Comparison of ENCODE assay signal across 36 mouse cellular contexts in genomic region chr4:141456193-141456938, GRCm38 (mm10). TPM values are rescaled to one million over a fixed set of nuclear protein-coding genes. Genes with fewer than 3 reads are reported as not detected.
DNase-seq lines count a peak whose midpoint lies in the region; ATAC-seq and TF ChIP-seq lines count a peak whose summit lies in the region.
"Had no signal": no experiment of that assay in that cellular context is flagged by ENCODE, and none has a peak within 500 bp of the region (broad histone marks: within the 10 kb centered on the region; RNA-seq: fewer than 3 reads in every experiment).

No protein-coding gene starts in this region.

- H3K36me3 ChIP-seq in embryonic facial prominence, embryonic 15.5 days = peaks cover 24% of the 10 kb centered on the region; the same call in 1 of the 2 replicates
- peaks cover 74% of the 10 kb centered on the region for H3K36me3 ChIP-seq in embryonic facial prominence, embryonic 10.5 days (replicated peaks)
- no peaks in the 10 kb centered on the region for H3K36me3 ChIP-seq in intestine, embryonic 16.5 days (ENCODE audit: control insufficient read depth, insufficient read depth, low read length)
- H3K36me3 ChIP-seq in intestine, embryonic 15.5 days = no peaks in the 10 kb centered on the region
- H3K36me3 ChIP-seq in midbrain, embryonic 11.5 days (ENCODE audit: control insufficient read depth, insufficient read depth, low read length) = no peaks in the 10 kb centered on the region; the same call in 1 of the 2 replicates
- H3K36me3 ChIP-seq in midbrain, embryonic 10.5 days = peaks cover 80% of the 10 kb centered on the region
- peaks cover 24% of the 10 kb centered on the region for H3K36me3 ChIP-seq in intestine, postnatal 0 days (ENCODE audit: control insufficient read depth, insufficient read depth)

- H3K4me2 ChIP-seq in embryonic facial prominence, embryonic 15.5 days (replicated peaks) = no peak overlapping the region
- no peak overlapping the region for H3K4me2 ChIP-seq in intestine, embryonic 16.5 days (ENCODE audit: low read depth, low read length)
- H3K4me2 ChIP-seq in intestine, embryonic 15.5 days (replicated peaks) = no peak overlapping the region
- H3K4me2 ChIP-seq in midbrain, embryonic 11.5 days = no peak overlapping the region
- no peak overlapping the region for H3K4me2 ChIP-seq in intestine, postnatal 0 days (replicated peaks; ENCODE audit: low read depth)
- H3K4me2 ChIP-seq: heart, embryonic 12.5 days; heart, embryonic 15.5 days; hindbrain, embryonic 13.5 days had no signal

- H3K27me3 ChIP-seq in embryonic facial prominence, embryonic 15.5 days = no peaks in the 10 kb centered on the region
- no peaks in the 10 kb centered on the region for H3K27me3 ChIP-seq in embryonic facial prominence, embryonic 10.5 days (replicated peaks; ENCODE audit: low read depth, poor library complexity, severe bottlenecking)
- H3K27me3 ChIP-seq in intestine, embryonic 16.5 days (replicated peaks; ENCODE audit: control insufficient read depth, insufficient read depth, low read length) = no peaks in the 10 kb centered on the region
- H3K27me3 ChIP-seq in intestine, embryonic 15.5 days (replicated peaks) = no peaks in the 10 kb centered on the region
- H3K27me3 ChIP-seq in midbrain, embryonic 11.5 days (ENCODE audit: control insufficient read depth, insufficient read depth, low read length) = no peaks in the 10 kb centered on the region
- H3K27me3 ChIP-seq in midbrain, embryonic 10.5 days (ENCODE audit: low read depth, poor library complexity, severe bottlenecking) = no peaks in the 10 kb centered on the region
- no peaks in the 10 kb centered on the region for H3K27me3 ChIP-seq in intestine, postnatal 0 days (replicated peaks; ENCODE audit: control insufficient read depth, insufficient read depth, low read length)
- H3K27me3 ChIP-seq: CH12.LX; heart, embryonic 12.5 days; heart, embryonic 15.5 days; hindbrain, embryonic 13.5 days; Patski had no signal

- TF ChIP-seq CTCF in intestine, postnatal 0 days (IDR thresholded peaks at IDR 0.05; ENCODE audit: low read depth) = no peak

- no peak overlapping the region for H3K9ac ChIP-seq in embryonic facial prominence, embryonic 15.5 days
- H3K9ac ChIP-seq in intestine, embryonic 16.5 days (ENCODE audit: low read depth, low read length) = no peak overlapping the region
- no peak overlapping the region for H3K9ac ChIP-seq in intestine, embryonic 15.5 days
- no peak overlapping the region for H3K9ac ChIP-seq in midbrain, embryonic 11.5 days (ENCODE audit: low read length)
- no peak overlapping the region for H3K9ac ChIP-seq in intestine, postnatal 0 days (ENCODE audit: low read depth, low read length)
- H3K9ac ChIP-seq: forebrain, postnatal 0 days; heart, embryonic 12.5 days; heart, embryonic 15.5 days; hindbrain, embryonic 13.5 days had no signal

- no peak for ATAC-seq in embryonic facial prominence, embryonic 15.5 days (ENCODE audit: insufficient number of reproducible peaks, low FRiP score, low TSS enrichment, low read depth)
- ATAC-seq in intestine, embryonic 16.5 days = peak; percentile 28; the same call in 1 of the 2 replicates
- no peak for ATAC-seq in intestine, embryonic 15.5 days
- ATAC-seq in midbrain, embryonic 11.5 days (ENCODE audit: low FRiP score) = no peak
- ATAC-seq in intestine, postnatal 0 days = peak; percentile 59; the same call in 1 of the 2 replicates
- ATAC-seq: forebrain, embryonic 14.5 days; hindbrain, embryonic 16.5 days; Patski had no signal

- H3K27ac ChIP-seq in embryonic facial prominence, embryonic 15.5 days (replicated peaks) = peak overlapping the region; percentile 58; the same call in 1 of the 2 replicates
- H3K27ac ChIP-seq in embryonic facial prominence, embryonic 10.5 days (replicated peaks) = no peak overlapping the region
- H3K27ac ChIP-seq in intestine, embryonic 16.5 days (ENCODE audit: low read length) = no peak overlapping the region
- no peak overlapping the region for H3K27ac ChIP-seq in intestine, embryonic 15.5 days
- H3K27ac ChIP-seq in midbrain, embryonic 11.5 days (ENCODE audit: low read depth, low read length) = no peak overlapping the region
- no peak overlapping the region for H3K27ac ChIP-seq in midbrain, embryonic 10.5 days (replicated peaks)
- no peak overlapping the region for H3K27ac ChIP-seq in intestine, postnatal 0 days (ENCODE audit: low read depth, low read length)
- H3K27ac ChIP-seq: heart, embryonic 15.5 days; hindbrain, embryonic 10.5 days; hindbrain, embryonic 13.5 days had no signal

- H3K9me3 ChIP-seq in embryonic facial prominence, embryonic 15.5 days (replicated peaks) = no peaks in the 10 kb centered on the region
- H3K9me3 ChIP-seq in embryonic facial prominence, embryonic 10.5 days = no peaks in the 10 kb centered on the region
- no peaks in the 10 kb centered on the region for H3K9me3 ChIP-seq in intestine, embryonic 16.5 days (ENCODE audit: control insufficient read depth, low read length)
- H3K9me3 ChIP-seq in intestine, embryonic 15.5 days = no peaks in the 10 kb centered on the region
- no peaks in the 10 kb centered on the region for H3K9me3 ChIP-seq in midbrain, embryonic 11.5 days (ENCODE audit: control insufficient read depth, low read length)
- no peaks in the 10 kb centered on the region for H3K9me3 ChIP-seq in midbrain, embryonic 10.5 days (replicated peaks)
- H3K9me3 ChIP-seq in intestine, postnatal 0 days (ENCODE audit: control insufficient read depth) = no peaks in the 10 kb centered on the region
- H3K9me3 ChIP-seq: G1E; heart, embryonic 12.5 days; heart, embryonic 15.5 days; hindbrain, embryonic 10.5 days; hindbrain, embryonic 13.5 days had no signal

- no peak for DNase-seq in embryonic facial prominence, embryonic 10.5 days (ENCODE audit: low spot score)
- DNase-seq in midbrain, embryonic 11.5 days (ENCODE audit: low spot score, missing footprints) = peak; percentile 81
- DNase-seq in midbrain, embryonic 10.5 days (ENCODE audit: low spot score) = no peak
- DNase-seq in left cerebral cortex, adult 8-10 months (ENCODE audit: low spot score in 2 of 2) = no peak
- DNase-seq: adrenal gland, postnatal 10 days; adrenal gland, postnatal 36 days; B cell, adult 2 months; cerebellum, adult 18-20 months; cerebellum, adult 9-11 months; cerebellum, postnatal 36 days; embryo, embryonic 11 days; forebrain, postnatal 0 days; gastrocnemius, postnatal 10 days; gastrocnemius, postnatal 36 days; heart, postnatal 10 days; heart, postnatal 36 days had no signal

- H3K4me3 ChIP-seq in embryonic facial prominence, embryonic 15.5 days (replicated peaks) = no peak overlapping the region
- H3K4me3 ChIP-seq in embryonic facial prominence, embryonic 10.5 days = no peak overlapping the region
- H3K4me3 ChIP-seq in intestine, embryonic 16.5 days (ENCODE audit: low read length) = no peak overlapping the region
- no peak overlapping the region for H3K4me3 ChIP-seq in intestine, embryonic 15.5 days (replicated peaks)
- H3K4me3 ChIP-seq in midbrain, embryonic 11.5 days (ENCODE audit: low read depth, low read length) = no peak overlapping the region
- no peak overlapping the region for H3K4me3 ChIP-seq in midbrain, embryonic 10.5 days
- H3K4me3 ChIP-seq in intestine, postnatal 0 days (ENCODE audit: low read depth, low read length) = no peak overlapping the region
- H3K4me3 ChIP-seq: heart, embryonic 12.5 days; heart, embryonic 15.5 days; hindbrain, embryonic 10.5 days; hindbrain, embryonic 13.5 days had no signal

- H3K4me1 ChIP-seq in embryonic facial prominence, embryonic 15.5 days = peaks cover 32% of the 10 kb centered on the region
- peaks cover 38% of the 10 kb centered on the region for H3K4me1 ChIP-seq in embryonic facial prominence, embryonic 10.5 days
- H3K4me1 ChIP-seq in intestine, embryonic 16.5 days (ENCODE audit: control insufficient read depth, insufficient read depth, low read length) = peaks cover 5% of the 10 kb centered on the region; the same call in 1 of the 2 replicates
- peaks cover 20% of the 10 kb centered on the region for H3K4me1 ChIP-seq in intestine, embryonic 15.5 days (replicated peaks)
- H3K4me1 ChIP-seq in midbrain, embryonic 11.5 days (ENCODE audit: control insufficient read depth, insufficient read depth, low read length) = peaks cover 16% of the 10 kb centered on the region
- peaks cover 37% of the 10 kb centered on the region for H3K4me1 ChIP-seq in midbrain, embryonic 10.5 days
- H3K4me1 ChIP-seq in intestine, postnatal 0 days (replicated peaks; ENCODE audit: control insufficient read depth, insufficient read depth, low read length) = no peaks in the 10 kb centered on the region

- 92% methylated on average over 14 of the region's 14 CpGs for WGBS in embryonic facial prominence, embryonic 15.5 days
- 93% methylated on average over 14 of the region's 14 CpGs for WGBS in embryonic facial prominence, embryonic 10.5 days
- WGBS in intestine, embryonic 16.5 days = 79% methylated on average over 14 of the region's 14 CpGs
- WGBS in intestine, embryonic 15.5 days = 87% methylated on average over 14 of the region's 14 CpGs
- 94% methylated on average over 14 of the region's 14 CpGs for WGBS in midbrain, embryonic 11.5 days
- WGBS in midbrain, embryonic 10.5 days = 93% methylated on average over 14 of the region's 14 CpGs
- 67% methylated on average over 14 of the region's 14 CpGs for WGBS in intestine, postnatal 0 days

RNA-seq across cellular contexts. Expression of gene Zbtb17, which starts 11.9 kb away (rescaled TPM):
- polyA plus RNA-seq in embryonic facial prominence, embryonic 15.5 days (2015; fragmentation: Nextera tagmentation; extraction: Ambion mirVana) = 34.0 and 35.1 TPM in 2 replicates
- 59.6 and 62.3 TPM in 2 replicates for polyA plus RNA-seq in embryonic facial prominence, embryonic 10.5 days (2016; fragmentation: Nextera tagmentation; extraction: Ambion mirVana)
- 21.5 and 27.2 TPM in 2 replicates for polyA plus RNA-seq in intestine, embryonic 16.5 days (2015; fragmentation: Nextera tagmentation; extraction: Ambion mirVana)
- polyA plus RNA-seq in intestine, embryonic 15.5 days (2015; fragmentation: Nextera tagmentation; extraction: Ambion mirVana) = 25.6 and 27.2 TPM in 2 replicates
- polyA plus RNA-seq in midbrain, embryonic 11.5 days (2014; fragmentation: Nextera tagmentation; extraction: Ambion mirVana) = 37.4 and 40.6 TPM in 2 replicates
- 55.1 and 61.5 TPM in 2 replicates for polyA plus RNA-seq in midbrain, embryonic 10.5 days (2016; fragmentation: Nextera tagmentation; extraction: Ambion mirVana)
- 9.7 and 9.8 TPM in 2 replicates for polyA plus RNA-seq in intestine, postnatal 0 days (2015; fragmentation: Nextera tagmentation; extraction: Ambion mirVana)
- 10 to 100 TPM; 36.7 to 42.0 (median 38.0) TPM for total RNA-seq in left cerebral cortex, adult 8-10 months (2022)

RNA-seq across cellular contexts. Expression of gene Srarp, which starts 20.5 kb away (rescaled TPM):
- not detected in 2 replicates for polyA plus RNA-seq in embryonic facial prominence, embryonic 15.5 days (2015; fragmentation: Nextera tagmentation; extraction: Ambion mirVana)
- polyA plus RNA-seq in embryonic facial prominence, embryonic 10.5 days (2016; fragmentation: Nextera tagmentation; extraction: Ambion mirVana) = not detected in 2 replicates
- polyA plus RNA-seq in intestine, embryonic 16.5 days (2015; fragmentation: Nextera tagmentation; extraction: Ambion mirVana) = not detected in 2 replicates
- polyA plus RNA-seq in intestine, embryonic 15.5 days (2015; fragmentation: Nextera tagmentation; extraction: Ambion mirVana) = not detected in 2 replicates
- not detected in 2 replicates for polyA plus RNA-seq in midbrain, embryonic 11.5 days (2014; fragmentation: Nextera tagmentation; extraction: Ambion mirVana)
- polyA plus RNA-seq in midbrain, embryonic 10.5 days (2016; fragmentation: Nextera tagmentation; extraction: Ambion mirVana) = not detected in 2 replicates
- polyA plus RNA-seq in intestine, postnatal 0 days (2015; fragmentation: Nextera tagmentation; extraction: Ambion mirVana) = not detected in 2 replicates
- 1 to 10 TPM; 2.8 to 4.9 (median 3.0) TPM for total RNA-seq in left cerebral cortex, adult 8-10 months (2022)
- total RNA-seq: adrenal gland, postnatal 10 days; adrenal gland, postnatal 36 days; CH12.LX; G1E; gastrocnemius, postnatal 10 days; granulocyte monocyte progenitor cell, adult 5-6 weeks; heart, postnatal 10 days had no signal
- polyA plus RNA-seq: embryonic facial prominence, embryonic 11.5 days; embryonic facial prominence, embryonic 14.5 days; forebrain, embryonic 11.5 days; G1E; heart, embryonic 12.5 days; heart, embryonic 15.5 days; hindbrain, embryonic 10.5 days; hindbrain, embryonic 13.5 days had no signal

RNA-seq across cellular contexts. Expression of gene Hspb7, which starts 35.8 kb away (rescaled TPM):
- polyA plus RNA-seq in embryonic facial prominence, embryonic 15.5 days (2015; fragmentation: Nextera tagmentation; extraction: Ambion mirVana) = 2.0 and 2.4 TPM in 2 replicates
- 0.15 TPM in 1 of 2 replicates, not detected in the other for polyA plus RNA-seq in embryonic facial prominence, embryonic 10.5 days (2016; fragmentation: Nextera tagmentation; extraction: Ambion mirVana)
- 5.3 and 6.6 TPM in 2 replicates for polyA plus RNA-seq in intestine, embryonic 16.5 days (2015; fragmentation: Nextera tagmentation; extraction: Ambion mirVana)
- 3.0 and 3.1 TPM in 2 replicates for polyA plus RNA-seq in intestine, embryonic 15.5 days (2015; fragmentation: Nextera tagmentation; extraction: Ambion mirVana)
- not detected in 2 replicates for polyA plus RNA-seq in midbrain, embryonic 11.5 days (2014; fragmentation: Nextera tagmentation; extraction: Ambion mirVana)
- not detected in 2 replicates for polyA plus RNA-seq in midbrain, embryonic 10.5 days (2016; fragmentation: Nextera tagmentation; extraction: Ambion mirVana)
- polyA plus RNA-seq in intestine, postnatal 0 days (2015; fragmentation: Nextera tagmentation; extraction: Ambion mirVana) = 4.7 and 8.0 TPM in 2 replicates
- under 1 TPM; 0.30 to 0.97 (median 0.73) TPM for total RNA-seq in left cerebral cortex, adult 8-10 months (2022)
- total RNA-seq: forebrain, postnatal 0 days; G1E; granulocyte monocyte progenitor cell, adult 5-6 weeks had no signal
- polyA plus RNA-seq: forebrain, embryonic 11.5 days; forebrain, embryonic 14.5 days; forebrain, postnatal 0 days; G1E; hindbrain, embryonic 10.5 days had no signal

RNA-seq across cellular contexts. Expression of gene Clcnkb, which starts 40.6 kb away (rescaled TPM):
- not detected in 2 replicates for polyA plus RNA-seq in embryonic facial prominence, embryonic 15.5 days (2015; fragmentation: Nextera tagmentation; extraction: Ambion mirVana)
- polyA plus RNA-seq in embryonic facial prominence, embryonic 10.5 days (2016; fragmentation: Nextera tagmentation; extraction: Ambion mirVana) = 0.15 TPM in 1 of 2 replicates, not detected in the other
- polyA plus RNA-seq in intestine, embryonic 16.5 days (2015; fragmentation: Nextera tagmentation; extraction: Ambion mirVana) = 0.24 TPM in 1 of 2 replicates, not detected in the other
- polyA plus RNA-seq in intestine, embryonic 15.5 days (2015; fragmentation: Nextera tagmentation; extraction: Ambion mirVana) = not detected in 2 replicates
- polyA plus RNA-seq in midbrain, embryonic 11.5 days (2014; fragmentation: Nextera tagmentation; extraction: Ambion mirVana) = not detected in 2 replicates
- not detected in 2 replicates for polyA plus RNA-seq in midbrain, embryonic 10.5 days (2016; fragmentation: Nextera tagmentation; extraction: Ambion mirVana)
- polyA plus RNA-seq in intestine, postnatal 0 days (2015; fragmentation: Nextera tagmentation; extraction: Ambion mirVana) = not detected in 2 replicates
- under 1 TPM in 1 of 4 experiments, not detected in 3; 0.74 TPM for total RNA-seq in left cerebral cortex, adult 8-10 months (2022)
- total RNA-seq: adrenal gland, adult 18-20 months; adrenal gland, postnatal 10 days; adrenal gland, postnatal 36 days; forebrain, postnatal 0 days; granulocyte monocyte progenitor cell, adult 5-6 weeks had no signal
- polyA plus RNA-seq: cortical plate, adult 2 months; embryonic facial prominence, embryonic 11.5 days; embryonic facial prominence, embryonic 14.5 days; forebrain, embryonic 11.5 days; forebrain, embryonic 14.5 days; forebrain, postnatal 0 days; G1E; hindbrain, embryonic 10.5 days; hindbrain, embryonic 13.5 days; hindbrain, embryonic 16.5 days had no signal

RNA-seq across cellular contexts. Expression of gene Clcnka, which starts 57.8 kb away (rescaled TPM):
- polyA plus RNA-seq in embryonic facial prominence, embryonic 15.5 days (2015; fragmentation: Nextera tagmentation; extraction: Ambion mirVana) = 0.46 and 0.51 TPM in 2 replicates
- 0.21 and 0.37 TPM in 2 replicates for polyA plus RNA-seq in embryonic facial prominence, embryonic 10.5 days (2016; fragmentation: Nextera tagmentation; extraction: Ambion mirVana)
- 0.13 and 0.15 TPM in 2 replicates for polyA plus RNA-seq in intestine, embryonic 16.5 days (2015; fragmentation: Nextera tagmentation; extraction: Ambion mirVana)
- 0.06 and 0.08 TPM in 2 replicates for polyA plus RNA-seq in intestine, embryonic 15.5 days (2015; fragmentation: Nextera tagmentation; extraction: Ambion mirVana)
- not detected in 2 replicates for polyA plus RNA-seq in midbrain, embryonic 11.5 days (2014; fragmentation: Nextera tagmentation; extraction: Ambion mirVana)
- polyA plus RNA-seq in midbrain, embryonic 10.5 days (2016; fragmentation: Nextera tagmentation; extraction: Ambion mirVana) = not detected in 2 replicates
- polyA plus RNA-seq in intestine, postnatal 0 days (2015; fragmentation: Nextera tagmentation; extraction: Ambion mirVana) = 0.14 TPM in 1 of 2 replicates, not detected in the other
- total RNA-seq in left cerebral cortex, adult 8-10 months (2022) = 1 to 10 TPM in 1 of 4 experiments, under 1 TPM in 1, not detected in 2; 0.39 to 1.8 TPM
- total RNA-seq: adrenal gland, adult 18-20 months; adrenal gland, postnatal 10 days; adrenal gland, postnatal 36 days; CH12.LX; G1E; granulocyte monocyte progenitor cell, adult 5-6 weeks; heart, adult 8-10 months; heart, postnatal 10 days; heart, postnatal 36 days had no signal
- polyA plus RNA-seq: cortical plate, adult 2 months; forebrain, embryonic 14.5 days; G1E had no signal

Comparison
In these comparisons a context has a peak if more than half of its experiments do, and no peak if none do; other contexts are left out.
1. ATAC-seq: peak in intestine, embryonic 16.5 days (single experiment) and intestine, postnatal 0 days (single experiment); none in embryonic facial prominence, embryonic 15.5 days (single experiment), intestine, embryonic 15.5 days (single experiment) and midbrain, embryonic 11.5 days (single experiment).